Mouse (Mus musculus): ENCODE results near the gene Adcy6.
"Not testable (repeated sequence)": the region's sequence is repeated elsewhere in the genome, so short reads cannot be mapped to it uniquely, and the experiment has no call there.

Adcy6 gene

DNA sequence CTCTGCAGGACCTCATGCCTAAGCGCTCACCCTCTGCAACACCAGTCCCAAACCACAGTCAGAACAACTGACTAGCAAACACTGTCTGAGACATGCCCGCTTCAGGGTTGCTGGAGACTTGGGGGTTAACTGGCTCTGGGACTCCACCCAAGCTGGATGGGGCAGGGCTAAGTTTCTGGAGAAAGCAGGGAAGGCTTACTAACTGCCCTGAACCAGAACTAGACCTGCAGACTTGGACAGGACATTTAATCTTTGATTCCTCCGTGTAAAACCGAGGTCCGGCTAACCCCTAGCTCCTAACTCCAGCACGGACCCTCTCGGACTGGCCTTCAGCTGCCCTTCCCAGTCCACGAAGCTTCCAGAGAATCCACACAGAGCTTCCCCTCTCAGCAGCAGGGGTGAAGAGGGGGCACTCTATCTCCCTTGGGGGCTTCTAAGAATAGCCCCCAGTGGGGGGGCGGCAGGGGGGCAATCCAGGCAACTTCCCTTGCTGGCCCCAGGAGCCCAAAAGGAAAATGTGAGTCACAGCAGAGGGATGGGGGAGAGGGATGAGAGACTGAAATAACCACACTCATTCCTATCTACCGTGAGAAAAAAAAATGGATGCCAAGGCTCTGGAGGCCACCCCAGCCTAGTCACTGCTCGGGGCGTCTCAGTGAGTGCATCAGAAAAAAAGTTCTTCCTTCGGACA, 7.5 kb downstream of the Adcy6 start:
- DNase-seq (ENCODE audit: low spot score), result no peak

DNA sequence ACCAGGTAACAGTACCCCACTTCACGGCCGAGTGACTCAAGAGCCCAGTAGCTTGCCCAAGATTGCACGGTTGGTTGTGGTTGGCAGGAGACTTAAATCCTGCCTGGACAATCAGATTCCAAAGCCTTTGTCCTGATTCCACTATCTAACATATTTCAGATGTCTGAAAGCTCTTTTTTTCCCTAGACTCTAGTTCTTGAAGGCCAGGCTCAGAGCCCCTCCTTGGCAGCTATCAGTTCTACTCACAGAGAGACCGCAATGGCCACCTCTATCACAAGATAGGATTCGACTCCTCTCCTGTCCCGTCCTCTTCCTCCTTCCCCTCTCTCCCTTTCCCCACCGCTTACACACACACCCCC, 8.1 kb downstream of the Adcy6 start:
- DNase-seq (ENCODE audit: low spot score), result no peak

DNA sequence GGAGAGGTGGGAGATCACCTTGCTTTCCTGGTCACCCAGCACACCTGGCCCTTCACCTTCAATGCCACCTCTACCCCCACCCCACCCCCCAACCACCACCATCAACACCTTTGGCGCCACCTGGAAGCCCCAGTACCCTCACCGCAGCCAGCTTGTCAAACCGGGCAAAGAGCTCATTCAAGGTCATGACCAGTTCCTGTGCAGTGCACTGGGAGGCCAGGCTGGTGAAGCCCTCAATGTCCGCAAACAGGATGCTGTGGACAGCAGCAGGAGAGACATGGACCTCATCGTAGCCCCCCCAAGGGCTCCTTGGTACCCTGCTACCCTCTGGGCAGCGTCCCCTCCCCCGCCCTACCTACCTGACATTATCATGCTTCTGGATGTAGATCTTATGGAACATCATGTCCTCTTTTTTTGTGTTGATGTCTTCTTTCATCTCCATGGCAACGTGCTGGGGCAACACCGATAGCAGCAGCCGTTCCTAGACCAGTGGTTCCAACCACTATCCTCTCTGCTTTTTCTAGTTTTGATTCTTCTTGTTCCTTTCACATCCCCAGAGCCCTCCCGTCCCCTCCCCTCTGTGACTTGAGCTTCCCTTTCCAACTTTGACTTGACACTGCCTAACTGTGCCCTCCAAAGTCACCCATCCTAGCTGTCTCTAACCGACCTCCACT, 9.7 kb downstream of the Adcy6 start:
- DNase-seq (ENCODE audit: low spot score), result no peak

DNA sequence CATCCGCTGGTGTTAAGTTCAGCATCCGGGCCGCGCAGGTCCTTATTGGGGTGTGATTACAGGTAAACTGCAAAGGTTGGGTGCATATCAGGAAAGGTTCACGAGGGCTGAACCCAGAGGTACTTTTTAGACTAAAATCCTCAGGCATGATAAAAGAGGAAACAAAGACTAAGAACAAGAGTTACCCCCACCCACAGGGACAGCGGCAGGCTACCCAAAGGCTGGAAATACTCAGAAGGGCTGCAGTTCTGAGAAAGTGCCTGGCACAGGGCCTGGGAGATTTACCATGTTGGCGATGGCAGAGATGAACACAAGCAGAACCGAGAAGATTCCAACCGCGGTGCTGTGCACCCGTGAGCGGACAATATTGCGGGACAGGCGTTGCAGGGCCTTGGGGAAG, 13.3 kb downstream of the Adcy6 start:
- no peak for DNase-seq (ENCODE audit: low spot score)

DNA sequence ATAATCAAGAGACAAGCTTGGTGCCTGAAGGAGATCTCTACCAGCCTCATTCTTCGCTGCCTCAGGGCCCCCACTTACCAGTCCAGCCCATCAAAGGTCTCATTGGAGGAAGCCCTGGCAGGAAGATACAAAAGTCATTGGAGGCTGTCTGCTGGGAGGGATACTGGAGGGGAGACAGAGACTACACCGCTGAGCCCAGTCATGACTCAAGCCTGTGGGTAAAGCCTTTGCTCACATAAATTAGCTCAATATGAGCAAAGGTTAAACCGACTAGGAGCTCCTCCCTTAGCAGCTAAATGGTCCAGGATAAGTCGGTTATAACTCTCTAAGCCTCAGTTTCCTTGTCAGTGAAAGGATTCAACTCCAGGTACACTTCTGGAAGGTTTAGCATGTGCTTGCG, 14.8 kb downstream of the Adcy6 start:
- DNase-seq (ENCODE audit: low spot score), result no peak

DNA sequence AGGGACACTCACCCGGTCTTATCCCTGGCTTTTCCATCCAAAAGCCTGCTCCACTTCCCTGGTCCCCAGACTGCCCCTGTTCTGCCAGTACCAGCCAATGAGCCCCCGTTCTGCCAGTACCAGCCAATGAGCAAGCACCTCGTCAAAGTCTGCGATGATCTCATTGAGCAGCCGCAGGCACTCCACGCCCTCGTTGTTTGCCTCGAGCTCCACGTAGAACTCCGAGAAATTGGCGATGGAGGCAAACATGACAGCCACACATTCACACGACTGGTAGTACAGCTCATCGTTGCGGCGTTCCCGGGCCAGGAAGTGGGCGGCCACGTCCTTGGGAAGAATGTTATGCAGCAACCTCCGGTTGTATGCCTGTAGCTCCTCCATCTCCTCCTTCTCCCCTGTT, 15.7 kb downstream of the Adcy6 start:
- DNase-seq (ENCODE audit: low spot score), result no peak

DNA sequence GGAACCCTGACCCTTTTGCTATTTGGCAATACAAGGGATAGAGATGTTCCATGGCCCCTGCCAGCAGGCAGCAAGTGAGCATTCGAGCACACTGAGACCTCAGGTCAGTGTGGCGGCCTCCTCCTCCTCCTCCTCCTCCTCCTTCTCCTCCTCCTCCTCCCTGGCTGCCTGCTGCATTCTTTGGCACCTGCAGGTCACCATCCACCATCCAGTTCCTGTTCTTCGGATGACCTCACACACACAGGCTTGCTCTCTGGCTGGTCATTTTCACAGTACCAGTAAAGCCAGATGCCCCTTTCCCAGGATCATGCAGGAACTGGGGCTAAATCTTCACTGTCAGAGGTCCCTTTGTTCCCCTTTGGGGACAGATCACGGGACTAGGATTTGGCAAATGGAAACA, 18.5 kb downstream of the Adcy6 start:
- DNase-seq (ENCODE audit: low spot score), result no peak

DNA sequence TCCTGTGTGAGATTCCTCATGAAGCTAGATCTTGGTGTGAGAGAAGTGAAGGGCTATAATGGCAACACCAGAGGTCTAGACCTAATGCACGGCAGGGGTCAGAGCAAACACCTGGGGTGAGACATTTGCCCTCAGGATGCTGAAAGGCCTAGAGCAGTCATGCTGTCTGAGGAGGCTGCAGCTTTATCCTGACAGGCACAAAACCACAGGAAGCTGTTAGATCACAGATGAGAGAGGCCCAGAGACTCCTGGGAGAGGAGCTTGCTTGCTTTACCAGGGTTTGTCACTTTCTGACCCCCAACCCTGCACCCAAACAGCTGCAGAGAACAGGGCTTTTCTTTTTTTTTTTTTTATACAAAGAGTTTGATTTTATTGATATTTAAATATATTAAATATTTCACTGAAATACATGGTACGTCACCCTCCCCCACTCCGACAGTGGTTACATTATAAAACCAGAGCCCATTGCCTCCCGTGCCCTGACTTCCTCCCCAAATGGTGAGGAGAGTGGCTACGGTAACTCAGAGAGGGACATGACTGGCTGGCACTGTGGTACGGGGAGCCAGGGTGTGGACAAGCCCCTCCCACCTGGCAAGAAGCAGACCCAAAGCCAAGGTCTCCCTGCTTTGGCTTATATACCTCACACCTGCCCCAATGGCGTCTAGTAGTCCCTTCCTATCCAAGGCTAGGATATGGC, 20.1 kb downstream of the Adcy6 start:
- DNase-seq (ENCODE audit: low spot score), result no peak

DNA sequence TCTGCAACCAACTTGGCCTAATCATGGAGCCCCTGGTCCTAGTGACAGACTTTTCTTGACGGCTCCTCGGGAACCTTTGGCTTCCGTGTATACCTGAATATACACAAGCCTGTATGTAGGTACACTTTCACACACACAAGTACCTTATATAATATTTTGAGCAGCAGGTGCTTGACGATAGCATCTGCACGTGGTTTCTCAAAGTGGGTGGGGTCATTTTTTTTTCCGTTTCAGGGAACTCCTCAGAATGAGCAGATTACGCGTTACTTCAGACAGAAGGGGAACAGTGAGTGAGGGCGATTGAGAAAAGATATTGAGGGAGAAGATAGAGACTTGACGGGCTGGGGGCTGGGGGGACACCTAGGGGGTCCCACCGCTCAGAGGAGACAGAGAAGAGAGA, 22.1 kb downstream of the Adcy6 start:
- no peak for DNase-seq (ENCODE audit: low spot score)

DNA sequence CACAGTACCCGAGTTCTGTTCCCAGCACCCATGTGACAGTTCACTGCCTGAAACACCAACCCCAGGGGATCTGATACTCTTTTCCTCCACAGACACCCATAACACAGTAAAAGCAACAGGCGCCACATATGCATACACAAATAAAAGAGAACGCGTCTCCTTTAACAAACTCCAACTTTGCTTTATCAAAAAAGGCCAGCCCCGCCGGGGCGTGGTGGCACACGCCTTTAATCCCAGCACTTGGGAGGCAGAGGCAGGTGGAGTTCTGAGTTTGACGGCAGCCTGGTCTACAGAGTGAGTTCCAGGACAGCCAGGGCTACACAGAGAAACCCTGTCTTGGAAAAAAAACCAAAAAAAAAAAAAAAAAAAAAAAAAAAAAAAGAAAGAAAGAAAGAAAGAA, 23.7 kb downstream of the Adcy6 start:
- DNase-seq (ENCODE audit: low spot score), result not testable (repeated sequence)

DNA sequence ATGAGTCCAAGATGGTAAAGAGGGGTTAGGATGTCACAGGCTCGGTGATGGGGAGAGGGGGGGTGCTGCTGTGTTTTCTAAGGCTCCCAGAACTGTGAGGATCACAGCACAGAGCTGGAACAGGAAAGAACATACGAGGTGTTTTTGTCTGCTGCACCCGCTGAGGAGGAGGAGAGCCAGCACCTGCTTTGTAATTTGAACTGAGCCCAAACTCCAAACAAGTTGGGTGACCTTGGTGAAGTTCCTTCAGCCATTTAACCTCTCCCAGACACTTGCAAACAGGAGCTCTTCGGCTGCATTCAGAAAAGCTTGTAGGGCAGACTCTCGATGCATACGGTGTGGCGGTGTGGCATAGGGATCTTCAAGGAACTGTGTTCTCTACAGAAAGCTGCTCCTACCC, 24.5 kb downstream of the Adcy6 start:
- DNase-seq (ENCODE audit: low spot score), result no peak

DNA sequence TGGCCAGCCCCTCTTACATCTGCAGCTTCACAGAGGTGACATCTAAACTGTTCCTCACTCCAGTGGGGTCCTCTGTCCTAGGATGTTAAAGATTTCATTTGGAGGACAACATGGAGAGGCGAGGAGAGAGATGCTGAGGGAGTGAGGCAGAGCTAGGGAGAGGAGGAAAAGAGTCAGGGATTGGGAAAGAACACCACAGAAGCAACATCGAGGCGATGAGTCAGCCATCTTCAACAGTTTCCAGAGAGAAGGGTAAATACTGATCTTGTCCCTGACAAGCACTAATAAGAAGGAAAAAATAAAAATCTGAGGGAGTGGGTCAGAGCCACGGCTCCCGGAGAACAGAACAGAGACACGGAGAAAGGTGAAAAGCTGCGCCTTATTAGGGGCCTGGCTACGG, 26.9 kb downstream of the Adcy6 start:
- DNase-seq (ENCODE audit: low spot score), result no peak

DNA sequence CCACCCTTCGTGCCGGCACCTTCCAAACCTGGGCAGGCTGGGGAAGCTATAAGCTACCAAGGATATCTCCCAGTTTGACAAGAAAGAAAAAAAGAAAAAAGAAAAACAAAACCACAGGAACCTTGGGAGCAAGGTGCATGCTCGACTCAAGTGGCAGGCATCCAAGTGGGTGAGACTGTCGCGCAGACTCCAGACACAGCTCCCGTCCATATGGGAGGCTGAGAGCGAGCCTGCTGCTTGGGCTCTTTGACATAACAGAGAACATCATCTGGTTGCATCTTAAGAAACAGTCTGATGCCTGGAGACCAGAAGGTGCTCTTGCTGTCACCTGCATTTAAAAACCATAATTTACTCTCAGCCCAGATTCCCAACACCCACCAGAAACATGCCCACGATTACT, 27.5 kb downstream of the Adcy6 start:
- DNase-seq (ENCODE audit: low spot score), result no peak

DNA sequence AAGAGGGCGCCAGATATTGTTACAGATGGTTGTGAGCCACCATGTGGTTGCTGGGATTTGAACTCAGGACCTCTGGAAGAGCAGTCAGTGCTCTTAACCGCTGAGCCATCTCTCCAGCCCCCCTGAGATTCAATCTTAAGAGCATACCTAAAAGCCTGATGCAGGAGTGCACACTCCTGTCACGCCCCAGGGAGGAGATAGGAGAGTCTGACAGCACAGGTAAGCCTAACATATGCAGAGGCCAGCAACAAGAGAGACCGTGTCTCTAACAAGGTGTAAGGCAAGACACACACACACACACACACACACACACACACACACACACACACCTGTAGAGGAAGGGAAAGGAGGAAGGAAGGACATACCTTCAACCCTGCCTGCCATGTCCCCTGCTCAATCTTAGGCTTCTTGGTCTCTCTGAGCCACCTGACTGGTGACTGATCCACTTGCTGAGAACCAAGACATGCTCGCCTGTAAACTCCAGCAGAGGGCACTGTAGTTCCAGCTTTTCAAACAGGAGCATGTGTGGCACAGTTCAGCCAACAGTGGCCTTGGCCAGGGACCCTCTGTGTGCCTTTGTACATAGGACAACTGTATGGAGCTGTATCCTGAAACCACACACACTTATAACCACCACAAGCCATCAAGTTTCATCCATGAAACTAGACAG, 29.9 kb downstream of the Adcy6 start:
- peak; percentile 93 for DNase-seq (ENCODE audit: low spot score)

DNA sequence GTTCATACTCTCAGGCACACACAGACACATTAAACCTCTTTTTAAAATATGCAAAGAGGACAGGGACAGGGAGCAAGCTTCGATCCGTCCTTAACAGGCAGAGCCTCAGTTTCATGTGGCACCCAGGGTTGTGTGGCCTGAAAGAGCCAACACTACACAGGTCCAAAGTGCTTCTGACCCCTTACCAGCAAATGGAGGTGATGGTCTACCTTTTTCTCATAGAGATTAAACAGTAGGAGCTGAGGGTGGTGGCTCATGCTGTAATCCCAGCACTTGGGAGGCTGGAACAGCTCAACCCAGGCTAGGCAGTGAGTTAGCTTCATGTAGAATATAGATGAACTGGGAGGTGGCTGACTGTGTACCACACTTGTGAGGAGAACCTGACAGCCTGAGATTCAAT, 30.6 kb downstream of the Adcy6 start:
- DNase-seq (ENCODE audit: low spot score), result no peak

DNA sequence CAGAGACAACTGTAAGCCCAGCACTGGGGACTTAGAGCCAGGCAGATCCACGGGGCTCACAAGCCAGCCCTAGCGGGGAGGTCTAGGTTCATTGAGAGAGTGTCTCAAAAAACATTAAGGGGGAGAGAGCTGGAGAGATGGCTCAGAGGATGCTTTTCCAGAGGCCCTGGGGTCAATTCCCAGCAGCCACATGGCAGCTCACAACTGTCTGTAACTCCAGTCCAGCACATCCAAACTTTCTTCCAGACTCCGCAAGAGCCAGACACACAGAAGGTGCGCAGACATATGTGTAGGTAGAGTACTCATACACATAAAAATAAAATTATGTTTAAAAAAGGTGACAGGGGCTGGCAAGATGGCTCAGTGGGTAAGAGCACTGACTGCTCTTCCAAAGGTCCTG, 36.6 kb downstream of the Adcy6 start:
- no peak for DNase-seq (ENCODE audit: low spot score)

DNA sequence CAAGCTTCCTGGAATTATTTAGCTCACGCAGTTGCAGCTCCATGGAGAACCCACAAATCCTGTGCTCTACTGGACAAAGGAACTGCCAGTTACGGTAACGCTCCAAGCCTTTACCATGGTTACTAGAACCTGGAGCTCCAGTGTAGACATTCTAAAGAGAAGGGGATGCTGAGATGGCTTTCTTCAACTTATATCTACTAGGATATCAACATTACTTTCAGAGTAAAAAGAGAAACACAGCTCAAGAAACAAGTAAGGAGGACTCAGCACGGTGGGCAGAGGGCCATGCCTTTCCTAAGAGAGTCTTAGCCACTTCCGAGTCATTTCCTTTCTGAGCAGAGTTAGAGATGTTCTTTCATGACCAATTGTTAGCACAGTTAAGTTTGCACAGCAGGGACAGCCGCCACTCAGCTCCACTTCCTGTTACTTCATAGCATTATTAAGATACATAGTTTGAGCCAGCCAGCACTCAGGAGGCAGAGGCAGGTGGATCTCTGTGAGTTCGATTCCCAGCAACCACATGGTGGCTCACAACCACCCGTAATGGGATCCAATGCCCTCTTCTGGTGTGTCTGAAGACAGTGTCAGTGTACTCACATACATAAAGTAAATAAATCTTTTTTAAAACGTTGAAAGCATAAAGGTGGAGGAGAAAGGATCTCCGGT, 38.9 kb downstream of the Adcy6 start, which contains the start of the genes Ccnt1 and 4930415O20Rik:
Ccnt1 (minus strand) TSS at position 51 of the 666 bp plus-strand sequence.
4930415O20Rik (plus strand) TSS at position 132 of the 666 bp plus-strand sequence.
- no peak for DNase-seq (ENCODE audit: low spot score)

DNA sequence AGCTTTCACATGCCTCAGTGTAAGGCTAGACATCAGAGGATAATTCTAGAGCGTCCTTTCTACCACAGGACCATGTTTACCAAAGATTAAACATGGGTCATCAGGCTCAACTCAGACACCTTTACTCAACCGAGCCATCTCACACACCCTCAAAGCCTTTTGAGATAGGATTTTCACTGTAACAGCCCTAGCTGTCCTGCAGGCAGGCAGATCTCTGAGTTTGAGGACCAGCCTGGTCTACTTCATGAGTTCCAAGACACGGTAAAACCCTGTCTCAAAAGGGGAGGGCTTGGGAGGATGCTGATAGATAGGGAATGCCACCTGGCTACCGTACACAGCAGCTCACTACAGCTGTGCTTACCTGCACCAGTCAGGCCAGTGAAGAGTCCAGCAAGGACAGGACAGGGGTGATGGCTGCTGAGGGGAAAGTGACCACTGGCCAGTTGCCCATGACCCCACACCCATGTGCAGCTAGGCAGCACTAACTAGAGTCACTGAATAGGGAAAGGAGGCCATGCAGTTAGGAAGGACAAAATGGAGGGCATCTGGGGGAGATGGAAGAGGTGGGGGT, 40.0 kb downstream of the Adcy6 start:
- no peak for DNase-seq (ENCODE audit: low spot score)

DNA sequence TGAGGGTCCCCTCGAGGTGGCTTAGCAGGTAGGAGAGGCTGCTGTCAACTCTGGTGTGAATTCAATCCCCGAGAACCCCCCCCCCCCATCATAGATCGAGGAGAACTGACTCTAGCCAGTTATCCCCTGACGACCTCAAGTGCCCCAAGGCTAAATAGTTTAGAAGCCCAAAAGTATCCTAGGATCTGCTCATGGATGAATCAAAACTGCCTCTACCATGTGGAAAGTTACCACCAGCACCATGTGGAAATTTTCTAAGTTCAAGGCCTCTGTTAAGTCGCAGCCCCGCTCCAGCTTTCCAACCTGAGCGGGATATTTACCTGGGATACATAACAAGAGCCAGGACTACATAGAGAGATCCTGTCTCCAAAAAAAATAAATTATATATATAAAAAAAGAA, 40.7 kb downstream of the Adcy6 start:
- no peak for DNase-seq (ENCODE audit: low spot score)

DNA sequence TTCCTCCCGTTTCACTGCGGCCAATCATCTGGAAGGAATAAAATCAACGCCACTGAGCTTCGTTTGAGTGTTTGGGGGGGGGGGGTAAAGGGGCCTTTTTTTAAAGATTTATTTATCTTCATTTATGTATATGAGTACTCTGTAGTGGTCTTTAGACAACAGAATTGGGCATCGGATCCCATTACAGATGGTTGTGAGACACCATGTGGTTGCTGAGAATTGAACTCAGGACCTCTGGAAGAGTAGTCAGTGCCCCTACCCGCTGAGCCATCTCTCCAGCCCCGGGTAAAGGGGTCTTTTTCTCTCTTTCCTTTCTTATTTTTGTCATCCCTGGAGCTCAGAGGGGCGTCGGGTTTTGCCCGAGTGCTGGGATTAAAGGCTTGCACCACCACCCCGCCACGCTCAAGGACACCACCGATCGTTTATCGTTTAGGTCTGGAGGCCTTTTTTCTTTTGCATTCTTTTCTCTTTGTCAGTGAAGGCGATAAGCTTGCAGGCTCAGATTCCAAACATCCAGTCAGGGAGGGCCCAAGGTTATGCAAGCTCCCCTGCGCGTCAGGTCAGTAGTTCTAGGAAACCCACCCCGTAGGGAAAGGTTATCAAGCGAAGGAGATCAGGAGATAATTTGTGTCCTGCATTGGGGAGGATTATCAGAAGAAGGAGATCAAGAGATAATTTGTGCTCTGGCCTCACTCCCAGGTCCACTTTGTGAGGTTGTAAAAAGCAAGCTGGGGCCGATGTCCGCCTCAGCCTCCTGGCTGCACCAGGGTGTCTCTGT, 41.4 kb downstream of the Adcy6 start:
- peak; percentile 13 for DNase-seq (ENCODE audit: low spot score)

All from embryo, embryonic 10 days (tissue).